Mouse (Mus musculus) limb, embryonic 15.5 days (tissue): ENCODE results near the gene Kcnc4. TPM values are rescaled to one million over a fixed set of nuclear protein-coding genes. Genes with fewer than 3 reads are reported as not detected.

Experiments
- ATAC-seq: fragments of 200-750 bp; cut with Nextera tagmentation; 2 replicates; pipeline ENCODE4 v1.8.0; 2017; ENCODE audit warnings: low read depth, moderate TSS enrichment; ENCODE audit not compliant: insufficient number of reproducible peaks, low FRiP score, low TSS enrichment
- H3K27ac ChIP-seq: fragments of 300-500 bp; sonication (generic); 2 replicates; pipeline ENCODE4 v1.5.1; 2015; ENCODE audit warnings: moderate library complexity, mild to moderate bottlenecking, inconsistent platforms
- H3K27me3 ChIP-seq: fragments of 300-500 bp; sonication (generic); 2 replicates; pipeline ENCODE4 v1.6.1; 2015; ENCODE audit warnings: inconsistent platforms
- H3K36me3 ChIP-seq: fragments of 300-500 bp; sonication (generic); 2 replicates; pipeline ENCODE4 v1.6.1; 2015; ENCODE audit warnings: inconsistent platforms
- H3K4me1 ChIP-seq: fragments of 300-500 bp; sonication (generic); 2 replicates; pipeline ENCODE4 v1.6.1; 2015; ENCODE audit warnings: inconsistent platforms
- H3K4me2 ChIP-seq: fragments of 300-500 bp; sonication (generic); 2 replicates; pipeline ENCODE4 v1.6.1; 2015; ENCODE audit warnings: mild to moderate bottlenecking, inconsistent platforms
- H3K4me3 ChIP-seq: fragments of 300-500 bp; sonication (generic); 2 replicates; pipeline ENCODE4 v1.5.1; 2015; ENCODE audit warnings: mild to moderate bottlenecking, inconsistent platforms
- H3K9ac ChIP-seq: fragments of 300-500 bp; sonication (generic); 2 replicates; pipeline ENCODE4 v1.6.1; 2015; ENCODE audit warnings: inconsistent platforms
- H3K9me3 ChIP-seq: fragments of 300-500 bp; sonication (generic); 2 replicates; pipeline ENCODE4 v1.6.1; 2016; ENCODE audit warnings: inconsistent platforms
- WGBS: fragments of 180-500 bp; shearing (Covaris S2); methylation state at CpG from one replicate; pipeline ENCODE4 v1.1.7; 2015; 5-methylcytosine and 5-hydroxymethylcytosine counted together
- polyA plus RNA-seq: library from polyadenylated mRNA; unstranded; fragments of >200 nt; fragmentation: Nextera tagmentation; extraction: Ambion mirVana; gene quantifications from 2 replicates; pipeline ENCODE4 v1.2.1, GENCODE M21; 2015

The Kcnc4 gene
- polyA plus RNA-seq, 1 experiment from 2014 or later, result 0.54 TPM

DNA sequence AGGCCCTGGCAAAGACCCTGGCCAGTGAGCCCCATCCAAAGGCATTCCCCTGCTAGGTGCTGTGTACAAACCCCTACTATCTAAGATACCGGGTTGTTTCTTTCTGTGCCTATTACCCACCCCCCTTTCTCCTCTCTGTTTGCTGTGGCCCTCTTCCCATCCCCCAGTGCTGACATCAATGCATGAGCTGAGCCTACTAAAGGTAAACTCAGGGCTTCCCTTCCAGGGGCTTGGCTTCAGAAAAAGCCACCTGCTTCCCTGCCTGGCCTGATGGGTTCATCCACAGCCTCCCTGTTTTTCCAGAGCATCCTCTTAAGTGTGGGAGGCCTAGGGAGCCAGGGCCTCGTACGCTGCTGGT lies 42.1 kb downstream of the Kcnc4 start:
- Histone ChIP-seq H3K27me3 (peaks cover 4% of the 10 kb centered on the region; the same call in 1 of the 2 replicates), H3K36me3 (no peaks in the 10 kb centered on the region), H3K27ac (no peak overlapping the region), H3K4me3 (no peak overlapping the region), H3K9me3 (no peaks in the 10 kb centered on the region), H3K9ac (no peak overlapping the region), H3K4me1 (no peaks in the 10 kb centered on the region), H3K4me2 (no peak overlapping the region)
- no peak for ATAC-seq
- WGBS, result 76% methylated on average over 3 of the region's 3 CpGs

DNA sequence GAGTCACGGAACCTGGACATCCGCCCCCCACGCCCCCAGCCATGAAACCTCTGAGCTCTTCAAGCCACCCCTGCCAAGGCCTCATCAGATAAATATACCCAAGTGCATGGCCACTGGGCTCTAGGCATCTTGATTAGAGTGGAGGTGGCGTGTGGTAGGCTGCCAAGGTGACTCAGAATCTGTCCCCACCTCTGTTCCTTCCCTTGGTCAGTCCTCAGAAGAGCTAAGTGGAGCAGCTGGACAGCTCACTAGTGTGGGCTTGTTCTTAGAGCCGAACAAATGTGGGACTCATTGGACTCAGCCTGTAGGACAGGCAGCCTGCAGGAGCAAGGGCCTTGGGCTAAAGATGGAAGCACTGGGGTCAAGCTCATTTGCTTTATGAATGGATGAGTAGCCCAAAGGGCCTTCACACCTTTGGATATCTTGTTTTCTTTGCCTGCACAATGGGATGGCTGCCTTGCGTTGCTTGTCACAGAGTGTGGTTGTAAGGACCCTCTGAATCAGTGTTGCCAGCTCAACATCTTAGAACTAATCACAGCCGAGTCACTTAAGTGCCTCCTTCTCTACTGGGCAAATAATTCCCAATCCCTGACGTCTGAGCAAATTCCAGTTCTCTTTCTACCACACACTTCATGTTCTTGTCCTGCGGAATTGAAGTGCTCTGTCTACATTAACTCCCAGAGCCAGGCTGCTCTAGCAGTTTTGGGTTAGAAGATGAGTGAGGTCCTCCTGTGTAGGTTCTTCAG lies 42.6 kb downstream of the Kcnc4 start:
- H3K4me2 ChIP-seq, result no peak overlapping the region
- no peaks in the 10 kb centered on the region for H3K9me3 ChIP-seq
- peaks cover 7% of the 10 kb centered on the region; the same call in 1 of the 2 replicates for H3K27me3 ChIP-seq
- no peak overlapping the region for H3K27ac ChIP-seq
- no peak overlapping the region for H3K4me3 ChIP-seq
- ATAC-seq, result no peak
- H3K9ac ChIP-seq, result no peak overlapping the region
- H3K4me1 ChIP-seq, result no peaks in the 10 kb centered on the region
- 78% methylated on average over 9 of the region's 9 CpGs for WGBS
- no peaks in the 10 kb centered on the region for H3K36me3 ChIP-seq

DNA sequence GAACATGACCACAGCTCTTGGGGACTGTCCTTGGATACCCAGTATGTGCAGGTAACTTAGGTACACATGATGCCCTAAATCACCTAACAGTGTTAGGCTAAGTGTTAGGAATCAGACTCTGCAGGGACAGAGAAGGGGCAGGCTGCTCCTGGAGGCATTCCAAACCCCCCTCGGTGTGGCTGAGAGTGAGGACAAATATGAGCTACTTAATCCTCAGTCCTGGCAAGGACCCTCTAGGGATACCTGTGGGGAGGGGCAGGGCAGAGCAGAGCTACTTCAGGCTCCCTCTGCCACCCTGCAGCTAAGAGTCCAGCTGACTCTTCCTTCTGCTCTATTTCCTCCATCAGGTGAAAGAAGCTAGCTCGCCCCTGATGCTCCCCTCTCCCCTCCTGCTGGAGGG lies 46.3 kb downstream of the Kcnc4 start:
- Histone ChIP-seq H3K27me3 (peaks cover 7% of the 10 kb centered on the region; the same call in 1 of the 2 replicates), H3K36me3 (no peaks in the 10 kb centered on the region), H3K4me2 (no peak overlapping the region), H3K9ac (no peak overlapping the region), H3K4me3 (no peak overlapping the region), H3K27ac (no peak overlapping the region), H3K4me1 (no peaks in the 10 kb centered on the region), H3K9me3 (no peaks in the 10 kb centered on the region)
- no peak for ATAC-seq
- WGBS, result 31% methylated on average over 2 of the region's 2 CpGs

DNA sequence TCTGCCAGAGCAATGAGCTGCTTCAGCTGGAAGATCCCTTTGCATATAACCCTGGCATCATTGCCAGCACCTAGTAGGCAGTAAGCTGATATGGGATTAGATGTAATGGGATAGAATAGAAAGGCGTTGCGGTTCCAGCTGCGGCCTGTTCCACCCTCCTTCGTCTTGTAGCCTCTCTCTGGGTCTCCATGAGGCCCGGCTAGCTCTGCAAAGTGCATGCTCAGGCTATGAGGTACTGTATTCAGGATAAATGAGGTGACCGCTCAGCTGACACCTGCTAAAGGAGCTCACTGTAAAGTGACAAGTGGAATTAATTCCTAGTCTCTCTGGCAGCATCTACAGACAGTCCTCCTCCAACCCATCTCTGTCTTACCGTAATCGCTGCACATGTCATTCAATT lies 46.8 kb downstream of the Kcnc4 start:
- 76% methylated on average over 8 of the region's 8 CpGs for WGBS
- Histone ChIP-seq H3K36me3 (no peaks in the 10 kb centered on the region), H3K4me1 (no peaks in the 10 kb centered on the region), H3K27ac (no peak overlapping the region), H3K9ac (no peak overlapping the region), H3K27me3 (peaks cover 7% of the 10 kb centered on the region; the same call in 1 of the 2 replicates), H3K4me2 (no peak overlapping the region), H3K4me3 (no peak overlapping the region), H3K9me3 (no peaks in the 10 kb centered on the region)
- no peak for ATAC-seq

DNA sequence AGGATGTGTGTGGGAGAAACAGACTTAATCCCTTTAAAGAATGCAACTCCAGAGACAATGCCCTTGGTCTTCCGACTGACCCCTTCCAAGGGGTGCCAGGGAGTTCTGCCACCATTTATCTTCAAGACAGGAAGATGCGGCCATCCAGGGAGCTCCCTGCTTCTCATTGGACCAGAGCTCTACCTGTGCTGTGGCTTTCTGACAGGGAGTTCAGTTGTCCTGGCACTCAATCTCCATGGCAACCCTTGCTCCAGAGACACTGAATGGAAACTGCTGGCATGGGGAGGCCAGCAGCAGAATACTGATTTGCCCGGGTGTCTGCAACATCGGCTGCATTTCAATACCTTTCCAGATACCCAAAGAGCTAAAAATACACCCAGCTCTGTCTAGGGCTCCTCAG lies 47.7 kb downstream of the Kcnc4 start:
- Histone ChIP-seq H3K4me1 (no peaks in the 10 kb centered on the region), H3K9me3 (no peaks in the 10 kb centered on the region), H3K27ac (no peak overlapping the region), H3K36me3 (no peaks in the 10 kb centered on the region), H3K4me3 (no peak overlapping the region), H3K9ac (no peak overlapping the region), H3K27me3 (peaks cover 7% of the 10 kb centered on the region; the same call in 1 of the 2 replicates), H3K4me2 (no peak overlapping the region)
- WGBS, result 57% methylated on average over 4 of the region's 4 CpGs
- no peak for ATAC-seq

DNA sequence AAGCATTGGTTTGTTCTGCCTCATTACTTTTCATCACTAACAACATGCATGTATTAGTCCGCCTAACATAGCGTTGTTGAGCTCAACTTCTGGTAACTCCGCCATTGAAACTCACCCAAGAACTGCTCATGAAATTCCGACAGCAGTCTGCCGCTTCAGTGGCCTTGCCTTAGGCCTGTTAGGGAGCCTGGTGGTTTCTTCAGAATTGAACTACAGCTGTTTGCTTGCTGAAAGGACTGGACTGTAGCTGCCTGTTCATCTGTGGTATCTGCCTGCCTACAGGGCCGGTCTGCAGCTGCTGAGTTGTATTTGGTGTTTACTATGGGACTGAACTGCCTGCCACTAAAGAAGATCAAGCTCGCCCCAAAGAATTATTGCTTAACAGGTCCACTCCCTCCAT lies 58.0 kb downstream of the Kcnc4 start:
- H3K36me3 ChIP-seq, result no peaks in the 10 kb centered on the region
- no peak overlapping the region for H3K4me3 ChIP-seq
- H3K27me3 ChIP-seq, result no peaks in the 10 kb centered on the region
- H3K9me3 ChIP-seq, result no peaks in the 10 kb centered on the region
- no peak for ATAC-seq
- H3K9ac ChIP-seq, result no peak overlapping the region
- 87% methylated on average over 7 of the region's 7 CpGs for WGBS
- H3K4me2 ChIP-seq, result no peak overlapping the region
- H3K27ac ChIP-seq, result no peak overlapping the region
- no peaks in the 10 kb centered on the region for H3K4me1 ChIP-seq

DNA sequence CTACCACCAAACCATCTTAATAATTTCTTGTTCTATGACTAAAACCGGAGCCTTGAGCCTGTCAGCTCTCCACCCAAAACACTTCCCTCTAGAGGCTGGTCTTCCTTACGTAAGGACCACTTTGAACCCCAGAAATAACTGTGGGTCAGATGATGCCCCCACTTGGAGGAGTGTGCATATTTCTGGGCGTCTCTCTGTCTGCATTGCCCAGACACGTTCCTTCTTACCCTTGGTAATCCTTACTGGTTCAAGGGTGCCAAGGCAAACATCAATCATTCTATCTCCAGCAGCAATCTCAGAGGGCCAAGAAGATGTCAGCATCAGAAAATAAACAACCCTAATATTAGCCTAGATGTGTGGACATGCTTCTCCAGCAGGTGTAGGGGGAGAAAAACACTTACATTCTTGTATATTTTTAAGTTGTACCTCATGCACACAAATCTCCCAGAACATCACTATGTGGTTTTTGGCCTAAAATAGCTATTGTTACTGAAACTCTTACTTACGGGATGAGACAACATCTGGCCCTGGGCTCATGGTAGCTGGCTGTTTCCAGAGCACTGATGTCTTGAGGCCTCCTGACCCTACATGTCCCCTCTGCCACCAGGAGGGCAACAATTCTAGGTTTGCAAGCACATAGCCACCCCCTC lies 59.2 kb downstream of the Kcnc4 start:
- 71% methylated on average over 5 of the region's 5 CpGs for WGBS
- Histone ChIP-seq H3K27me3 (no peaks in the 10 kb centered on the region), H3K4me3 (no peak overlapping the region), H3K4me1 (no peaks in the 10 kb centered on the region), H3K36me3 (no peaks in the 10 kb centered on the region), H3K9ac (no peak overlapping the region), H3K9me3 (no peaks in the 10 kb centered on the region), H3K4me2 (no peak overlapping the region), H3K27ac (no peak overlapping the region)
- no peak for ATAC-seq

DNA sequence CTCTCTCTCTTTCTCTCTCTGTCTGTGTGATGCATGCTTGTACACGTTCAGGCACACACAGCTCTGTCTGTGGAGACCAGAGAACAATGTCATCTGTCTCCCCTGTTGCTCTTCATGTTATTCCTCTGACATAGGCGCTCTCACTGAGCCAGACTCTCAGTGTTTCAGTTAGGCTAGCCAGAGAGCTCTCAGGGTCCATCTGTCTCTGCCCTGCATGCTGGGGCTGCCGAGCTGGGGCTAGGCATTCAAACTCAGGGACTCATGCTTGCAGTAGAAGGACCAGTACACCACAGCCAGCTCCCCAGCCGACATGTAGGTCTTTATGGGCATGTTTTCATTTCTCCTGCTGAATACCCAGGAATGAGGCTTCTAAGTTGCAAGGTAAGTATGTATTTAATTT lies 68.2 kb downstream of the Kcnc4 start:
- Histone ChIP-seq H3K4me1 (no peaks in the 10 kb centered on the region), H3K9ac (no peak overlapping the region)
- WGBS, result 48% methylated on average over 4 of the region's 4 CpGs

More for the DNA sequence above, 68.2 kb downstream of the Kcnc4 start:
- Histone ChIP-seq H3K4me2 (no peak overlapping the region), H3K9me3 (no peaks in the 10 kb centered on the region), H3K4me3 (no peak overlapping the region), H3K36me3 (no peaks in the 10 kb centered on the region), H3K27ac (no peak overlapping the region), H3K27me3 (no peaks in the 10 kb centered on the region)
- no peak for ATAC-seq

Other genes starting within 250 kb of the Kcnc4 start
- 0.15 and 1.5 TPM in 2 replicates for gene Cym, start 237.8 kb downstream of the Kcnc4 start, polyA plus RNA-seq
- gene A630076J17Rik, start 228.9 kb downstream of the Kcnc4 start, polyA plus RNA-seq, result not detected in 2 replicates
- gene Prok1, start 219.8 kb downstream of the Kcnc4 start, polyA plus RNA-seq, result 0.06 and 0.07 TPM in 2 replicates
- 175 and 176 TPM in 2 replicates for gene Lamtor5, start 180.7 kb downstream of the Kcnc4 start, polyA plus RNA-seq
- 6.7 and 7.1 TPM in 2 replicates for gene Slc16a4, start 168.3 kb downstream of the Kcnc4 start, polyA plus RNA-seq
- 11.6 and 12.8 TPM in 2 replicates for gene Rbm15, start 125.9 kb downstream of the Kcnc4 start, polyA plus RNA-seq
- gene Slc6a17, start 58.5 kb upstream of the Kcnc4 start, polyA plus RNA-seq, result 6.5 TPM in 2 replicates
- 0.16 TPM in 1 of 2 replicates, not detected in the other for gene Ubl4b, start 95.5 kb upstream of the Kcnc4 start, polyA plus RNA-seq
- gene Alx3, start 135.5 kb upstream of the Kcnc4 start, polyA plus RNA-seq, result 10.4 and 10.5 TPM in 2 replicates
- gene Gm10961, start 171.8 kb upstream of the Kcnc4 start, polyA plus RNA-seq, result not detected in 2 replicates
- 47.5 and 55.8 TPM in 2 replicates for gene Strip1, start 172.1 kb upstream of the Kcnc4 start, polyA plus RNA-seq
- gene Ahcyl1, start 237.0 kb upstream of the Kcnc4 start, polyA plus RNA-seq, result 61.5 and 74.7 TPM in 2 replicates